Comparison of ENCODE assay signal across 8 mouse cellular contexts in the genomic region with DNA sequence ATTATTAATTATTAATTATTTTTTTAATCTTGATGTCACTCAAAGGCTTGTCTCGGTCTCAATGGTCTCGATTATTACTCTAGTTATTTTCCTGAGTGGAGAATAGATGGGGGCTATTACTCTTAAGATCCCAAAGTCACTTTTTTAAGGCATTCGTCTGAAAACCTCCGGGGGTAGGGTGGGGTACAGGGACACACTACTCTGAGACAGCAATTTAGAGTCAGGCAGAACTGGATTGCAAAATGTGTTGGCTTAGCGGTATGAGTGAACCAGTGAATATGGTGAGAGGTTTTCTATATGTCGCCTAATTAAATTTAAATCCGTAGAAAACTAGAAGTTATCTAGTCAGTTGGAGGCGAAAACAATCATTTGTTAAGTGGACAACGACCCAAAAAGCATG. TPM values are rescaled to one million over a fixed set of nuclear protein-coding genes. Genes with fewer than 3 reads are reported as not detected.
A peak's percentile ranks its signal among the peaks of the same experiment; 100 is the strongest.
DNase-seq lines count a peak whose midpoint lies in the region; ATAC-seq and TF ChIP-seq lines count a peak whose summit lies in the region.

No protein-coding gene starts in this region.

- intact Hi-C loops in left cerebral cortex, adult 2 months (cut with DNase I) = loop anchor here (2.0 to 10.0 kb wide), 3 partner anchors 82 to 1652 kb away; partner anchors contain the start of genes Nbeal1, Nif3l1 and Ppil3

- WGBS in forebrain, embryonic 15.5 days = 10% methylated on average over 9 of the region's 9 CpGs
- 4% methylated on average over 9 of the region's 9 CpGs for WGBS in liver, adult 2 months
- WGBS in stomach, embryonic 15.5 days = 10% methylated on average over 9 of the region's 9 CpGs

- H3K4me2 ChIP-seq in forebrain, embryonic 15.5 days (replicated peaks) = peak overlapping the region; percentile 50
- H3K4me2 ChIP-seq in stomach, embryonic 15.5 days = peak overlapping the region; percentile 53

- no peak for TF ChIP-seq CTCF in left cerebral cortex, adult 2 months (IDR thresholded peaks at IDR 0.05)
- TF ChIP-seq CTCF in liver, adult 2 months (IDR thresholded peaks at IDR 0.05; ENCODE audit: low read depth, low read length) = no peak

- peak overlapping the region; percentile 95 for H3K4me3 ChIP-seq in left cerebral cortex, adult 2 months
- H3K4me3 ChIP-seq in forebrain, embryonic 15.5 days = peak overlapping the region; percentile 95
- peak overlapping the region; percentile 87 for H3K4me3 ChIP-seq in liver, adult 2 months (ENCODE audit: insufficient read depth, low read depth, low read length)
- peak overlapping the region; percentile 99 for H3K4me3 ChIP-seq in stomach, embryonic 15.5 days (replicated peaks)

- H3K27me3 ChIP-seq in forebrain, embryonic 15.5 days = no peaks in the 10 kb centered on the region
- H3K27me3 ChIP-seq in liver, adult 2 months (ENCODE audit: control insufficient read depth, insufficient read depth, low read length) = no peaks in the 10 kb centered on the region
- H3K27me3 ChIP-seq in stomach, embryonic 15.5 days (replicated peaks) = no peaks in the 10 kb centered on the region

- peaks cover 5% of the 10 kb centered on the region for H3K36me3 ChIP-seq in forebrain, embryonic 15.5 days
- H3K36me3 ChIP-seq in liver, adult 2 months (ENCODE audit: control insufficient read depth, insufficient read depth, low read length) = peaks cover 4% of the 10 kb centered on the region; the same call in 1 of the 2 replicates
- H3K36me3 ChIP-seq in stomach, embryonic 15.5 days = no peaks in the 10 kb centered on the region

- no peak for DNase-seq in left cerebral cortex, adult 2 months (ENCODE audit: extremely low spot score in 1 of 2, low spot score in 2 of 2)
- no peak for DNase-seq in left cerebral cortex, adult 9 months (ENCODE audit: low spot score in 2 of 2)
- DNase-seq in brain, adult 2 months (ENCODE audit: low read depth, low spot score) = peak; percentile 25
- peak; percentile 35 for DNase-seq in liver, adult 2 months (ENCODE audit: extremely low read depth, low read depth, low spot score)
- no peak for DNase-seq in thymus, postnatal 4 days
- DNase-seq in right cerebral cortex, adult 18-20 months = no peak

- no peak for ATAC-seq in forebrain, embryonic 15.5 days (replicated peaks)
- no peak for ATAC-seq in stomach, embryonic 15.5 days (ENCODE audit: insufficient read depth, low FRiP score, low read depth)

- no peaks in the 10 kb centered on the region for H3K9me3 ChIP-seq in forebrain, embryonic 15.5 days
- H3K9me3 ChIP-seq in stomach, embryonic 15.5 days = no peaks in the 10 kb centered on the region

- H3K27ac ChIP-seq in left cerebral cortex, adult 2 months = peak overlapping the region; percentile 99
- peak overlapping the region; percentile 99 for H3K27ac ChIP-seq in forebrain, embryonic 15.5 days (replicated peaks)
- no peak overlapping the region for H3K27ac ChIP-seq in liver, adult 2 months (replicated peaks; ENCODE audit: insufficient read depth, low read depth, low read length)
- H3K27ac ChIP-seq in stomach, embryonic 15.5 days = peak overlapping the region; percentile 99; the same call in 1 of the 2 replicates

- H3K9ac ChIP-seq in forebrain, embryonic 15.5 days (replicated peaks) = peak overlapping the region; percentile 97
- H3K9ac ChIP-seq in liver, adult 2 months (ENCODE audit: low read depth, low read length) = peak overlapping the region; percentile 58
- H3K9ac ChIP-seq in stomach, embryonic 15.5 days = peak overlapping the region; percentile 97; the same call in 1 of the 2 replicates

- no peaks in the 10 kb centered on the region; the same call in 1 of the 2 replicates for H3K79me2 ChIP-seq in liver, adult 2 months (ENCODE audit: control insufficient read depth, insufficient read depth, low read length)

- peaks cover 22% of the 10 kb centered on the region for H3K4me1 ChIP-seq in forebrain, embryonic 15.5 days
- H3K4me1 ChIP-seq in liver, adult 2 months (ENCODE audit: control insufficient read depth, insufficient read depth, low read length) = peaks cover 5% of the 10 kb centered on the region; the same call in 1 of the 2 replicates
- H3K4me1 ChIP-seq in stomach, embryonic 15.5 days = no peaks in the 10 kb centered on the region; the same call in 1 of the 2 replicates

- no peak for TF ChIP-seq POLR2A in liver, adult 2 months (IDR thresholded peaks at IDR 0.05; ENCODE audit: extremely low read depth, insufficient read depth, low read length)

RNA-seq across cellular contexts. Expression of gene Wdr12, which starts 0.4 kb away (rescaled TPM):
- 10 to 100 TPM; 30.4 to 32.4 TPM for total RNA-seq in left cerebral cortex, adult 2 months (2021)
- polyA plus RNA-seq in forebrain, embryonic 15.5 days (2015; fragmentation: Nextera tagmentation; extraction: Ambion mirVana) = 48.6 and 53.2 TPM in 2 replicates
- total RNA-seq in liver, adult 2 months (2014; rRNA removed) = 9.0 and 11.6 TPM in 2 replicates
- 4.8 and 6.3 TPM in 2 replicates for polyA plus RNA-seq in liver, adult 2 months (2012; rRNA removed)
- polyA plus RNA-seq in stomach, embryonic 15.5 days (2015; fragmentation: Nextera tagmentation; extraction: Ambion mirVana) = 45.2 and 47.6 TPM in 2 replicates

RNA-seq across cellular contexts. Expression of gene Carf, which starts 0.8 kb away (rescaled TPM):
- total RNA-seq in left cerebral cortex, adult 2 months (2021) = 10 to 100 TPM; 26.2 to 26.9 TPM
- polyA plus RNA-seq in forebrain, embryonic 15.5 days (2015; fragmentation: Nextera tagmentation; extraction: Ambion mirVana) = 7.1 and 7.4 TPM in 2 replicates
- 4.7 and 5.8 TPM in 2 replicates for total RNA-seq in liver, adult 2 months (2014; rRNA removed)
- polyA plus RNA-seq in liver, adult 2 months (2012; rRNA removed) = 0.61 and 0.69 TPM in 2 replicates
- polyA plus RNA-seq in stomach, embryonic 15.5 days (2015; fragmentation: Nextera tagmentation; extraction: Ambion mirVana) = 5.1 and 6.0 TPM in 2 replicates

RNA-seq across cellular contexts. Expression of gene Ica1l, which starts 55.9 kb away (rescaled TPM):
- 10 to 100 TPM; 36.2 to 37.8 TPM for total RNA-seq in left cerebral cortex, adult 2 months (2021)
- polyA plus RNA-seq in forebrain, embryonic 15.5 days (2015; fragmentation: Nextera tagmentation; extraction: Ambion mirVana) = 24.9 and 28.1 TPM in 2 replicates
- under 0.01 TPM in 1 of 2 replicates, not detected in the other for total RNA-seq in liver, adult 2 months (2014; rRNA removed)
- not detected in 2 replicates for polyA plus RNA-seq in liver, adult 2 months (2012; rRNA removed)
- polyA plus RNA-seq in stomach, embryonic 15.5 days (2015; fragmentation: Nextera tagmentation; extraction: Ambion mirVana) = 0.70 and 1.4 TPM in 2 replicates

Comparison
In these comparisons a context has a peak if more than half of its experiments do, and no peak if none do; other contexts are left out.
1. DNase-seq: peak in brain, adult 2 months (single experiment) and liver, adult 2 months (single experiment); none in left cerebral cortex, adult 2 months (0 of 2), left cerebral cortex, adult 9 months (0 of 2), thymus, postnatal 4 days (single experiment) and right cerebral cortex, adult 18-20 months (single experiment).
2. RNA of gene Ica1l, which starts 55.9 kb away (polyA plus RNA-seq): 24.9 to 28.1 TPM in forebrain, embryonic 15.5 days; 0.70 to 1.4 TPM in stomach, embryonic 15.5 days and not detected in liver, adult 2 months; every median in the first group is over 10 times any median in the second.
3. Peak in every context shown above with its lines, with median percentiles within 50 percentile points of each other: H3K4me3 ChIP-seq and H3K9ac ChIP-seq.